Mouse (Mus musculus) heart, adult 2 months (tissue): ENCODE data around the gene Man1c1. TPM values are rescaled to one million over a fixed set of nuclear protein-coding genes. Genes with fewer than 3 reads are reported as not detected.
A peak's percentile ranks its signal among the peaks of the same experiment; 100 is the strongest.

Source experiments
- DNase-seq, 2 experiments: peaks; one replicate each; pipeline ENCODE4 v3.0.0; 2021
- H3K27ac ChIP-seq: fragments of 200-600 bp; 2 replicates; pipeline ENCODE4 v1.8.1; 2022
- H3K27me3 ChIP-seq: fragments of 200-500 bp; 2 replicates; pipeline ENCODE4 v1.6.1; 2012; ENCODE audit warnings: mild to moderate bottlenecking, low read length, inconsistent platforms, mixed read lengths; ENCODE audit not compliant: control insufficient read depth, insufficient read depth
- H3K36me3 ChIP-seq: fragments of 200-500 bp; 2 replicates; pipeline ENCODE4 v1.6.1; 2012; ENCODE audit warnings: low read length, inconsistent platforms; ENCODE audit not compliant: control insufficient read depth, insufficient read depth
- H3K4me1 ChIP-seq: fragments of 200-500 bp; 2 replicates; pipeline ENCODE4 v1.6.1; 2011; ENCODE audit warnings: low read length; ENCODE audit not compliant: control insufficient read depth, insufficient read depth
- H3K4me3 ChIP-seq: fragments of 200-600 bp; 2 replicates; pipeline ENCODE4 v1.8.1; 2022
- H3K79me2 ChIP-seq: fragments of 200-500 bp; replicated peaks from 2 replicates; pipeline ENCODE4 v1.6.1; 2012; ENCODE audit warnings: mild to moderate bottlenecking, inconsistent platforms, low read length, moderate library complexity, mixed read lengths; ENCODE audit not compliant: control insufficient read depth, insufficient read depth
- H3K9ac ChIP-seq: fragments of 200-500 bp; 2 replicates; pipeline ENCODE4 v1.6.1; 2012; ENCODE audit warnings: low read depth, mild to moderate bottlenecking, control low read depth, inconsistent platforms, low read length, mixed read lengths
- CTCF ChIP-seq: fragments of 200-600 bp; IDR thresholded peaks from 2 replicates; pipeline ENCODE4 v1.8.1; 2022; ENCODE audit warnings: antibody characterized with exemption, mild to moderate bottlenecking, moderate library complexity
- EP300 ChIP-seq: fragments of 200-500 bp; IDR thresholded peaks from 2 replicates; pipeline ENCODE4 v1.6.1; 2011; ENCODE audit warnings: low read depth, low read length, control low read depth; ENCODE audit not compliant: insufficient read depth
- POLR2A ChIP-seq: fragments of 200-500 bp; IDR thresholded peaks from 2 replicates; pipeline ENCODE4 v1.6.1; 2011; ENCODE audit warnings: mild to moderate bottlenecking, low read depth, low read length, control low read depth; ENCODE audit not compliant: insufficient read depth
- WGBS: fragments of 180-500 bp; shearing (Covaris S2); methylation state at CpG from one replicate; pipeline ENCODE4 v1.1.7; 2018; 5-methylcytosine and 5-hydroxymethylcytosine counted together
- intact Hi-C: fragments of 180-260 bp; cut with DNase I; formaldehyde crosslinking; loops from one replicate; pipeline ENCODE4 v1.15.1; 2025
- polyA plus RNA-seq: library from polyadenylated mRNA; depleted of rRNA; stranded (reverse); fragments of >200 nt; gene quantifications from 2 replicates; pipeline ENCODE4 v1.2.3, GENCODE M21; 2012
- total RNA-seq, 2 experiments: library from RNA; stranded (reverse); gene quantifications; 2 replicates each; pipeline ENCODE4 v1.2.3; 2021

The Man1c1 gene
- total and polyA plus RNA-seq, 3 experiments, result 14.1 to 28.4 (median 24.8) TPM

GRCm38 (mm10) chr4:134590227-134590926 lies 113.7 kb downstream of the Man1c1 start:
- TF ChIP-seq POLR2A, result no peak
- TF ChIP-seq CTCF, result peak; percentile 80
- no peaks in the 10 kb centered on the region for H3K36me3 ChIP-seq
- intact Hi-C loops, result loop anchor here (2.0 to 5.0 kb wide), 2 partner anchors 36 to 92 kb away; no protein-coding TSS in a partner anchor
- peak overlapping the region; percentile 70 for H3K27ac ChIP-seq
- H3K4me3 ChIP-seq, result no peak overlapping the region
- peak; percentile 40 to 50 for DNase-seq
- 74% methylated on average over 10 of the region's 10 CpGs for WGBS
- H3K27me3 ChIP-seq, result no peaks in the 10 kb centered on the region
- H3K9ac ChIP-seq, result no peak overlapping the region
- H3K79me2 ChIP-seq, result no peaks in the 10 kb centered on the region
- H3K4me1 ChIP-seq, result peaks cover 8% of the 10 kb centered on the region

GRCm38 (mm10) chr4:134589786-134590185 lies 114.3 kb downstream of the Man1c1 start:
- Histone ChIP-seq H3K27me3 (no peaks in the 10 kb centered on the region), H3K4me1 (peaks cover 8% of the 10 kb centered on the region), H3K9ac (no peak overlapping the region), H3K79me2 (no peaks in the 10 kb centered on the region), H3K36me3 (no peaks in the 10 kb centered on the region), H3K4me3 (no peak overlapping the region), H3K27ac (peak overlapping the region; percentile 70)
- no peak for DNase-seq
- TF ChIP-seq EP300, result no peak
- WGBS, result 91% methylated on average over 9 of the region's 9 CpGs
- intact Hi-C loops, result loop anchor here (2.0 to 5.0 kb wide), 2 partner anchors 37 to 93 kb away; no protein-coding TSS in a partner anchor

GRCm38 (mm10) chr4:134588951-134589350 lies 115.1 kb downstream of the Man1c1 start:
- DNase-seq, result no peak
- Histone ChIP-seq H3K36me3 (no peaks in the 10 kb centered on the region), H3K79me2 (no peaks in the 10 kb centered on the region), H3K4me1 (peaks cover 8% of the 10 kb centered on the region), H3K4me3 (no peak overlapping the region), H3K27ac (no peak overlapping the region), H3K9ac (no peak overlapping the region), H3K27me3 (no peaks in the 10 kb centered on the region)
- 74% methylated on average over 5 of the region's 5 CpGs for WGBS
- intact Hi-C loops, result no loop called here
- TF ChIP-seq EP300 (no peak), CTCF (no peak), POLR2A (no peak)

GRCm38 (mm10) chr4:134588287-134588686 lies 115.8 kb downstream of the Man1c1 start:
- H3K27ac ChIP-seq, result no peak overlapping the region
- 89% methylated on average over 9 of the region's 9 CpGs for WGBS
- no peaks in the 10 kb centered on the region for H3K79me2 ChIP-seq
- H3K9ac ChIP-seq, result no peak overlapping the region
- peaks cover 8% of the 10 kb centered on the region for H3K4me1 ChIP-seq
- no peak overlapping the region for H3K4me3 ChIP-seq
- intact Hi-C loops, result no loop called here
- no peaks in the 10 kb centered on the region for H3K36me3 ChIP-seq
- TF ChIP-seq CTCF (no peak), EP300 (no peak), POLR2A (no peak)
- DNase-seq, result no peak
- H3K27me3 ChIP-seq, result no peaks in the 10 kb centered on the region

- Histone ChIP-seq H3K36me3 (no peaks in the 10 kb centered on the region), H3K27ac (no peak overlapping the region), H3K79me2 (no peaks in the 10 kb centered on the region), H3K4me1 (peaks cover 8% of the 10 kb centered on the region), H3K9ac (no peak overlapping the region), H3K27me3 (no peaks in the 10 kb centered on the region), H3K4me3 (no peak overlapping the region)
- TF ChIP-seq CTCF (no peak), EP300 (no peak), POLR2A (no peak)
- intact Hi-C loops, result no loop called here
- DNase-seq, result no peak
- 72% methylated on average over 11 of the region's 11 CpGs for WGBS
These were observed 116.4 kb downstream of the Man1c1 start for GRCm38 (mm10) chr4:134587636-134588197.

GRCm38 (mm10) chr4:134586631-134587030 lies 117.5 kb downstream of the Man1c1 start:
- Histone ChIP-seq H3K9ac (no peak overlapping the region), H3K4me1 (peaks cover 6% of the 10 kb centered on the region), H3K27me3 (no peaks in the 10 kb centered on the region), H3K79me2 (no peaks in the 10 kb centered on the region), H3K4me3 (no peak overlapping the region), H3K36me3 (no peaks in the 10 kb centered on the region), H3K27ac (no peak overlapping the region)
- 94% methylated on average over 1 of the region's 1 CpGs for WGBS
- TF ChIP-seq CTCF (no peak), EP300 (no peak), POLR2A (no peak)
- DNase-seq, result no peak
- intact Hi-C loops, result no loop called here
